Mouse (Mus musculus): ENCODE measurements around the gene Maco1. TPM values are rescaled to one million over a fixed set of nuclear protein-coding genes. Genes with fewer than 3 reads are reported as not detected.

Gene Maco1
- total RNA-seq (2012; rRNA removed): 56.1 and 91.6 TPM in 2 replicates

DNA sequence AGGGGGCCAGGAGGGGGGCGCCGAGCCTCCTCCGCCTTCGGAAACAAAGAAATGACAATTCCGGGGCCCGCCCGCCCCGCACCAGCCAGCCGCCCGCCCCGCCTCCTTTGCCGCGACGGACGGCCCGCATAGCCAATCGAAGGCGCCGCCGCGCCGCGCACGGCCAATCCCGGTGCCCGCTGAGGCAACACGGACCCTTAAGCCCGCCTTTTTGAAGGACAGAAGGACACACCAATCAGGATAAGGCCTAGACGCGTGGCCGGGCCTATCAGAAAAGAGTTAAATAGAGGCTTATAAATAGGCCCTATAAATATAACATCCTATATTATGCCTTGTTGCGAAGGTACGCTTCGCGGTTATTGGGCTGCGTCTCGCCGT, at the start of gene Maco1:
Gene Maco1 (minus strand): TSS at position 87 of the 378 bp plus-strand sequence.
- H3K4me3 ChIP-seq (ENCODE audit: insufficient read depth in 1 of 2, low read depth in 1 of 2, low read length in 2 of 2, poor library complexity in 1 of 2, severe bottlenecking in 1 of 2): peak within 1 kb of the TSS; percentile 86 to 90
- H3K36me3 ChIP-seq (ENCODE audit: control insufficient read depth, insufficient read depth, low read length, poor library complexity, severe bottlenecking): peaks cover 3% of the 10 kb centered on the region; the same call in 1 of the 2 replicates
- in situ Hi-C loops (cut with MboI; ENCODE audit: low sequenced_read_pairs in 2 of 2, unreplicated experiment in 2 of 2): no loop called here
- H3K9me3 ChIP-seq (ENCODE audit: control insufficient read depth, insufficient read depth, low read depth, low read length): no peaks in the 10 kb centered on the region
- H3K4me1 ChIP-seq (ENCODE audit: control insufficient read depth in 2 of 2, insufficient read depth in 2 of 2, low read length in 2 of 2, poor library complexity in 1 of 2): peaks cover 9 to 21% of the 10 kb centered on the region in 2 experiments
- TF ChIP-seq CHD2 (IDR thresholded peaks at IDR 0.05; ENCODE audit: low read depth, low read length): peak; percentile 94
- no peak for TF ChIP-seq ZC3H11A (IDR thresholded peaks at IDR 0.05; ENCODE audit: borderline replicate concordance, low read depth, low read length)
- no peak for TF ChIP-seq MAFK (IDR thresholded peaks at IDR 0.05; ENCODE audit: insufficient read depth, low read depth, low read length)
- no peak for TF ChIP-seq HCFC1 (IDR thresholded peaks at IDR 0.05; ENCODE audit: borderline replicate concordance, insufficient read depth, low read length)
- DNase-seq (ENCODE audit: low read depth, low spot score): peak; percentile 96
- peak within 1 kb of the TSS; percentile 72 for H3K27ac ChIP-seq (ENCODE audit: insufficient read depth, low read depth, low read length, poor library complexity, severe bottlenecking)
- peak within 1 kb of the TSS; percentile 83 for H3K9ac ChIP-seq (ENCODE audit: insufficient read depth, low read depth, low read length, poor library complexity, severe bottlenecking)

DNA sequence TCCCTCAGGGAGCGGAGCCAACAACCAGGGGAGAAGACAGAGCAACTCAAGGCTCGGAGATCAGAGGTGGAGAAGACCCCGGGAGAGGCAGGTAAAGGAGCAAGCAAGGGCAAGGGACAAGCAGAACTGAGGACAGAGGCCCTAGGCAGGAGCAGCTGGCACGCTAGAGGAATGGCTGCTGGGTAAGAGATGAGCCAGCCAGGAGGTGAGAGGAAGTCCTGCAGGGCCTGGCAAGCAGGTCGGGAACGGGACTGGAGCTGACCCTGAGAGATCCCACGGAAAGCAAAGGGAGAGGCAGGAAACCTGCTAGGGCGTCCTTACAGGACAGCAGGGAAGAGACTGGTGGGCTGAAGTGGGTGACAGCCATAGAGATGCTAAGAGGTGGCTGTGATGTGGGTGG, 48.0 kb upstream of the Maco1 start:
- H3K27ac ChIP-seq (ENCODE audit: insufficient read depth, low read depth, low read length, poor library complexity, severe bottlenecking): no peak overlapping the region
- in situ Hi-C loops (cut with MboI; ENCODE audit: low sequenced_read_pairs in 2 of 2, unreplicated experiment in 2 of 2): no loop called here
- TF ChIP-seq CHD2 (IDR thresholded peaks at IDR 0.05; ENCODE audit: low read depth, low read length) (no peak), MAFK (IDR thresholded peaks at IDR 0.05; ENCODE audit: insufficient read depth, low read depth, low read length) (no peak), HCFC1 (IDR thresholded peaks at IDR 0.05; ENCODE audit: borderline replicate concordance, insufficient read depth, low read length) (no peak), ZC3H11A (IDR thresholded peaks at IDR 0.05; ENCODE audit: borderline replicate concordance, low read depth, low read length) (no peak), ZNF384 (IDR thresholded peaks at IDR 0.05; ENCODE audit: low read depth, low read length) (no peak)
- H3K4me1 ChIP-seq (ENCODE audit: control insufficient read depth in 2 of 2, insufficient read depth in 2 of 2, low read length in 2 of 2, poor library complexity in 1 of 2): 0 out of 4 replicates have a peak, but pooled peaks cover 0 to 3% of the 10 kb centered on the region in 2 experiments
- no peak overlapping the region for H3K4me3 ChIP-seq (ENCODE audit: insufficient read depth in 1 of 2, low read depth in 1 of 2, low read length in 2 of 2, poor library complexity in 1 of 2, severe bottlenecking in 1 of 2)
- H3K9me3 ChIP-seq (ENCODE audit: control insufficient read depth, insufficient read depth, low read depth, low read length): no peaks in the 10 kb centered on the region
- H3K36me3 ChIP-seq (ENCODE audit: control insufficient read depth, insufficient read depth, low read length, poor library complexity, severe bottlenecking): peaks cover 52% of the 10 kb centered on the region
- DNase-seq (ENCODE audit: low read depth, low spot score): no peak
- no peak overlapping the region; the same call in 1 of the 2 replicates for H3K9ac ChIP-seq (ENCODE audit: insufficient read depth, low read depth, low read length, poor library complexity, severe bottlenecking)

DNA sequence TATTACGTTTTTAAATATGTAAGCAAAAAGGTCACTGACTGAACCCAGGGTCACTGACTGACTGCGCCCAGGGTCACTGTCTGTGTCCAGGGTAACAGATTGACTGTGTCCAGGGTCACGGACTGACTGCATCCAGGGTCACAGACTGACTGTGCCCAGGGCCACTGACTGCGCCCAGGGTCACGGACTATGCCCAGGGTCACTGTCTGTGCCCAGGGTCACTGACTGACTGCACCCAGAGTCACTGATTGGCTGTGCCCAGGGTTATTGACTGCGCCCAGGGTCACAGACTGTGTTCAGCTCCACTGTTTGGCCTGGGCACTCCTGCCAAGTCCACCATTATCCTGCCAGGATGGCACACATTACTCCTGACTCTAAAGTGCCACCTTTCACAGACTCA, 44.1 kb upstream of the Maco1 start:
- in situ Hi-C loops (cut with MboI; ENCODE audit: low sequenced_read_pairs in 2 of 2, unreplicated experiment in 2 of 2): no loop called here

DNA sequence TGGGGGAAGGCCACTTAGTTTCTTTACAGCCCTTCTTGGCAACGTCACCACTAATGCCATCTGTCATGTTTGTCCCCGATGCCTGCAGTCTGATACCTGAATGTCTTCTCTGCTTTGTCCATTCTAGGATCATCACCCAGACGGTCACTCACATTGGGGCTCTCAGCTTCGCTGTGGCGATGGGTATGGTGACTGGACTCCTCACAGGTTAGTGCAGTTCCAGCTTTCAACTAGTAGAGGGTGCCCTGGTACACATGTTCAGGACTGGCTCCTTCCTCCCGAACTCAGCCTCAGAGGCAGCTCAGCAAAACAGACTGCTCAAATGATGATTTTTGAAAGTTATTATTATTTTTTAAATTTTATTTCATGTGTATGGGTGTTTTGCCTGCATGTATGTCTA, 39.0 kb upstream of the Maco1 start:
- no peak for DNase-seq (ENCODE audit: low read depth, low spot score)
- peaks cover 0 to 6% of the 10 kb centered on the region in 2 experiments; a peak in 1 of 4 replicates for H3K4me1 ChIP-seq (ENCODE audit: control insufficient read depth in 2 of 2, insufficient read depth in 2 of 2, low read length in 2 of 2, poor library complexity in 1 of 2)
- H3K27ac ChIP-seq (ENCODE audit: insufficient read depth, low read depth, low read length, poor library complexity, severe bottlenecking): no peak overlapping the region
- no peak overlapping the region for H3K9ac ChIP-seq (ENCODE audit: insufficient read depth, low read depth, low read length, poor library complexity, severe bottlenecking)
- in situ Hi-C loops (cut with MboI; ENCODE audit: low sequenced_read_pairs in 2 of 2, unreplicated experiment in 2 of 2): no loop called here
- no peaks in the 10 kb centered on the region for H3K9me3 ChIP-seq (ENCODE audit: control insufficient read depth, insufficient read depth, low read depth, low read length)
- H3K4me3 ChIP-seq (ENCODE audit: insufficient read depth in 1 of 2, low read depth in 1 of 2, low read length in 2 of 2, poor library complexity in 1 of 2, severe bottlenecking in 1 of 2): no peak overlapping the region
- H3K36me3 ChIP-seq (ENCODE audit: control insufficient read depth, insufficient read depth, low read length, poor library complexity, severe bottlenecking): peaks cover 4% of the 10 kb centered on the region; the same call in 1 of the 2 replicates
- TF ChIP-seq MAFK (IDR thresholded peaks at IDR 0.05; ENCODE audit: insufficient read depth, low read depth, low read length) (no peak), HCFC1 (IDR thresholded peaks at IDR 0.05; ENCODE audit: borderline replicate concordance, insufficient read depth, low read length) (no peak), ZNF384 (IDR thresholded peaks at IDR 0.05; ENCODE audit: low read depth, low read length) (no peak), ZC3H11A (IDR thresholded peaks at IDR 0.05; ENCODE audit: borderline replicate concordance, low read depth, low read length) (no peak), CHD2 (IDR thresholded peaks at IDR 0.05; ENCODE audit: low read depth, low read length) (no peak)

More for the DNA sequence above, 44.1 kb upstream of the Maco1 start:
- no peak for DNase-seq (ENCODE audit: low read depth, low spot score)
- Histone ChIP-seq H3K27ac (ENCODE audit: insufficient read depth, low read depth, low read length, poor library complexity, severe bottlenecking) (no peak overlapping the region), H3K9ac (ENCODE audit: insufficient read depth, low read depth, low read length, poor library complexity, severe bottlenecking) (no peak overlapping the region), H3K36me3 (ENCODE audit: control insufficient read depth, insufficient read depth, low read length, poor library complexity, severe bottlenecking) (peaks cover 32% of the 10 kb centered on the region), H3K4me3 (ENCODE audit: insufficient read depth in 1 of 2, low read depth in 1 of 2, low read length in 2 of 2, poor library complexity in 1 of 2, severe bottlenecking in 1 of 2) (no peak overlapping the region), H3K9me3 (ENCODE audit: control insufficient read depth, insufficient read depth, low read depth, low read length) (no peaks in the 10 kb centered on the region), H3K4me1 (ENCODE audit: control insufficient read depth in 2 of 2, insufficient read depth in 2 of 2, low read length in 2 of 2, poor library complexity in 1 of 2) (peaks cover 0 to 10% of the 10 kb centered on the region in 2 experiments; a peak in 1 of 4 replicates)
- no peak for TF ChIP-seq ZNF384 (IDR thresholded peaks at IDR 0.05; ENCODE audit: low read depth, low read length)
- no peak for TF ChIP-seq MAFK (IDR thresholded peaks at IDR 0.05; ENCODE audit: insufficient read depth, low read depth, low read length)
- no peak for TF ChIP-seq CHD2 (IDR thresholded peaks at IDR 0.05; ENCODE audit: low read depth, low read length)
- no peak for TF ChIP-seq HCFC1 (IDR thresholded peaks at IDR 0.05; ENCODE audit: borderline replicate concordance, insufficient read depth, low read length)
- no peak for TF ChIP-seq ZC3H11A (IDR thresholded peaks at IDR 0.05; ENCODE audit: borderline replicate concordance, low read depth, low read length)
